Mouse (Mus musculus): ENCODE results near the gene Flt3. TPM values are rescaled to one million over a fixed set of nuclear protein-coding genes. Genes with fewer than 3 reads are reported as not detected.

The Flt3 gene
- total and polyA plus RNA-seq, 3 experiments, result 0.01 TPM; not detected in 2

- no peaks in the 10 kb centered on the region for H3K79me2 ChIP-seq (ENCODE audit: control insufficient read depth, insufficient read depth, low read length, poor library complexity)
- no peaks in the 10 kb centered on the region for H3K9me3 ChIP-seq (replicated peaks; ENCODE audit: insufficient read depth, low read length)
- H3K27me3 ChIP-seq (ENCODE audit: control insufficient read depth in 1 of 2, insufficient read depth in 2 of 2, low read length in 2 of 2), result peaks cover 0 to 4% of the 10 kb centered on the region in 2 experiments; a peak in 2 of 4 replicates
- no peak for DNase-seq (ENCODE audit: low read depth, low spot score)
- H3K4me1 ChIP-seq (ENCODE audit: control insufficient read depth in 1 of 2, insufficient read depth in 2 of 2, low read length in 2 of 2), result no peaks in the 10 kb centered on the region
- no peak for TF ChIP-seq ZNF384 (IDR thresholded peaks at IDR 0.05; ENCODE audit: low read depth, low read length)
- TF ChIP-seq MXI1 (IDR thresholded peaks at IDR 0.05; ENCODE audit: low read depth, low read length), result no peak
- TF ChIP-seq TCF12 (IDR thresholded peaks at IDR 0.05; ENCODE audit: low read depth, low read length), result no peak
- TF ChIP-seq TBP (IDR thresholded peaks at IDR 0.05; ENCODE audit: low read depth, low read length), result no peak
- no peak for TF ChIP-seq ZKSCAN1 (IDR thresholded peaks at IDR 0.05; ENCODE audit: low read depth, low read length)
- TF ChIP-seq MEF2A (IDR thresholded peaks at IDR 0.05; ENCODE audit: extremely low read depth, insufficient replicate concordance, low read depth, low read length, poor library complexity, severe bottlenecking), result no peak
- no peak for TF ChIP-seq POLR2A (IDR thresholded peaks at IDR 0.05; ENCODE audit: control insufficient read depth in 1 of 2, insufficient read depth in 1 of 2, low read depth in 1 of 2, low read length in 2 of 2, poor library complexity in 1 of 2)
- TF ChIP-seq BHLHE40 (IDR thresholded peaks at IDR 0.05; ENCODE audit: borderline replicate concordance, low read depth, low read length), result no peak
- no peak for TF ChIP-seq POLR2AphosphoS2 (IDR thresholded peaks at IDR 0.05; ENCODE audit: low read length)
- TF ChIP-seq E2F4 (IDR thresholded peaks at IDR 0.05; ENCODE audit: borderline replicate concordance, low read depth, low read length), result no peak
- no peak for TF ChIP-seq MYC (IDR thresholded peaks at IDR 0.05; ENCODE audit: low read depth, low read length)
- TF ChIP-seq HCFC1 (IDR thresholded peaks at IDR 0.05; ENCODE audit: low read depth, low read length), result no peak
- TF ChIP-seq GATA1 (IDR thresholded peaks at IDR 0.05; ENCODE audit: low read depth, low read length), result no peak
- TF ChIP-seq MAFK (IDR thresholded peaks at IDR 0.05; ENCODE audit: borderline replicate concordance, low read depth, low read length), result no peak
- no peak for TF ChIP-seq JUND (IDR thresholded peaks at IDR 0.05; ENCODE audit: low read depth, low read length)
- H3K4me3 ChIP-seq (ENCODE audit: control insufficient read depth in 1 of 2, insufficient read depth in 1 of 2, low read depth in 2 of 2, low read length in 2 of 2), result no peak within 1 kb of the TSS
- no peaks in the 10 kb centered on the region for H3K36me3 ChIP-seq (ENCODE audit: control insufficient read depth in 1 of 2, insufficient read depth in 2 of 2, low read length in 2 of 2)
- no peak within 1 kb of the TSS for H3K27ac ChIP-seq (ENCODE audit: control insufficient read depth, low read depth, low read length)
- H3K9ac ChIP-seq (ENCODE audit: control insufficient read depth, low read depth, low read length, poor library complexity, severe bottlenecking), result no peak within 1 kb of the TSS
Observed at GRCm38 (mm10) chr5:147322183-147322582, 78.1 kb downstream of the Flt3 start, which contains the start of gene Urad. TSS of gene Urad (minus strand) at chr5:147322440.

- no peaks in the 10 kb centered on the region for H3K4me1 ChIP-seq (ENCODE audit: control insufficient read depth in 1 of 2, insufficient read depth in 2 of 2, low read length in 2 of 2)
- no peaks in the 10 kb centered on the region for H3K36me3 ChIP-seq (ENCODE audit: control insufficient read depth in 1 of 2, insufficient read depth in 2 of 2, low read length in 2 of 2)
- H3K27me3 ChIP-seq (ENCODE audit: control insufficient read depth in 1 of 2, insufficient read depth in 2 of 2, low read length in 2 of 2), result peaks cover 0 to 4% of the 10 kb centered on the region in 2 experiments; a peak in 2 of 4 replicates
- H3K79me2 ChIP-seq (ENCODE audit: control insufficient read depth, insufficient read depth, low read length, poor library complexity), result no peaks in the 10 kb centered on the region
- H3K4me3 ChIP-seq (ENCODE audit: control insufficient read depth in 1 of 2, insufficient read depth in 1 of 2, low read depth in 2 of 2, low read length in 2 of 2), result no peak overlapping the region
- no peaks in the 10 kb centered on the region for H3K9me3 ChIP-seq (replicated peaks; ENCODE audit: insufficient read depth, low read length)
- DNase-seq (ENCODE audit: low read depth, low spot score), result peak; percentile 85
- H3K9ac ChIP-seq (ENCODE audit: control insufficient read depth, low read depth, low read length, poor library complexity, severe bottlenecking), result no peak overlapping the region
- H3K27ac ChIP-seq (ENCODE audit: control insufficient read depth, low read depth, low read length), result no peak overlapping the region
- TF ChIP-seq ZMIZ1 (IDR thresholded peaks at IDR 0.05; ENCODE audit: low read depth, low read length) (no peak), ETS1 (IDR thresholded peaks at IDR 0.05; ENCODE audit: low read depth, low read length) (no peak), CTCF (IDR thresholded peaks at IDR 0.05 in 2 of 3, conservative IDR thresholded peaks at IDR 0.05 in 1 of 3; ENCODE audit: control insufficient read depth in 1 of 3, insufficient read depth in 1 of 3, low read depth in 2 of 3, low read length in 3 of 3, poor library complexity in 1 of 3, severe bottlenecking in 1 of 3) (peak in 2 of 3 experiments; percentile 66 to 78; a peak in 5 of 6 replicates), CHD1 (IDR thresholded peaks at IDR 0.05; ENCODE audit: low read depth, low read length) (no peak), ZKSCAN1 (IDR thresholded peaks at IDR 0.05; ENCODE audit: low read depth, low read length) (no peak), MYC (IDR thresholded peaks at IDR 0.05; ENCODE audit: low read depth, low read length) (no peak), CHD2 (IDR thresholded peaks at IDR 0.05; ENCODE audit: low read length) (no peak), SIN3A (IDR thresholded peaks at IDR 0.05; ENCODE audit: low read length) (peak; percentile 43; the same call in 1 of the 2 replicates), SMC3 (IDR thresholded peaks at IDR 0.05; ENCODE audit: low read depth, low read length) (peak; percentile 95), POLR2AphosphoS5 (IDR thresholded peaks at IDR 0.05; ENCODE audit: borderline replicate concordance, low read depth, low read length) (no peak), POLR2A (IDR thresholded peaks at IDR 0.05; ENCODE audit: control insufficient read depth in 1 of 2, insufficient read depth in 1 of 2, low read depth in 1 of 2, low read length in 2 of 2, poor library complexity in 1 of 2) (no peak), ZC3H11A (IDR thresholded peaks at IDR 0.05; ENCODE audit: low read depth, low read length) (peak; percentile 94), TAL1 (IDR thresholded peaks at IDR 0.05; ENCODE audit: low read length) (no peak), NELFE (IDR thresholded peaks at IDR 0.05; ENCODE audit: low read depth, low read length) (no peak), MXI1 (IDR thresholded peaks at IDR 0.05; ENCODE audit: low read depth, low read length) (0 out of 2 replicates have a peak, but pooled peaks have one; percentile 29), UBTF (IDR thresholded peaks at IDR 0.05; ENCODE audit: borderline replicate concordance, insufficient read depth, low read depth, low read length) (no peak), POLR2AphosphoS2 (IDR thresholded peaks at IDR 0.05; ENCODE audit: low read length) (no peak), KAT2A (conservative IDR thresholded peaks at IDR 0.05; ENCODE audit: low read depth, low read length) (no peak), BHLHE40 (IDR thresholded peaks at IDR 0.05; ENCODE audit: borderline replicate concordance, low read depth, low read length) (0 out of 2 replicates have a peak, but pooled peaks have one; percentile 20), TCF12 (IDR thresholded peaks at IDR 0.05; ENCODE audit: low read depth, low read length) (no peak), GABPA (IDR thresholded peaks at IDR 0.05; ENCODE audit: low read depth, low read length) (no peak), MAFK (IDR thresholded peaks at IDR 0.05; ENCODE audit: borderline replicate concordance, low read depth, low read length) (no peak), RCOR1 (IDR thresholded peaks at IDR 0.05; ENCODE audit: low read depth, low read length) (0 out of 2 replicates have a peak, but pooled peaks have one; percentile 21)
Observed at GRCm38 (mm10) chr5:147319653-147320052, 80.6 kb downstream of the Flt3 start.

Measured in MEL (cell line).